Mouse (Mus musculus): ENCODE results near the gene Vmn1r180.
"Not testable (repeated sequence)": the region's sequence is repeated elsewhere in the genome, so short reads cannot be mapped to it uniquely, and the experiment has no call there.

Vmn1r180 gene

GRCm38 (mm10) chr7:23950332-23950731, at the start of gene Vmn1r180:
Vmn1r180 (plus strand) TSS chr7:23950632.
- no peak for DNase-seq (ENCODE audit: low spot score)

- DNase-seq (ENCODE audit: low spot score) = no peak
Observed at GRCm38 (mm10) chr7:23926678-23927077, 23.8 kb upstream of the Vmn1r180 start, which contains the start of gene Vmn1r179. Vmn1r179 (plus strand) TSS chr7:23926978.

GRCm38 (mm10) chr7:23968044-23968443, 17.6 kb downstream of the Vmn1r180 start:
- not testable (repeated sequence) for DNase-seq (ENCODE audit: low spot score)

GRCm38 (mm10) chr7:23974315-23974714, 23.9 kb downstream of the Vmn1r180 start, which contains the start of gene Vmn1r181:
Vmn1r181 (plus strand) TSS chr7:23974615.
- DNase-seq (ENCODE audit: low spot score) = not testable (repeated sequence)

GRCm38 (mm10) chr7:24001391-24001790, 51.0 kb downstream of the Vmn1r180 start, which contains the start of gene V1rd19:
V1rd19 (plus strand) TSS chr7:24001691.
- DNase-seq (ENCODE audit: low spot score) = no peak

Measured in embryo, embryonic 10 days (tissue).